Mouse (Mus musculus) MEL (cell line): ENCODE results near the gene Il16. TPM values are rescaled to one million over a fixed set of nuclear protein-coding genes. Genes with fewer than 3 reads are reported as not detected.

ENCODE experiments used
- DNase-seq: peaks from one replicate; pipeline ENCODE4 v3.0.0; 2011; ENCODE audit warnings: low read depth, low spot score
- H3K27ac ChIP-seq: 2 replicates; pipeline ENCODE4 v1.5.1; 2012; ENCODE audit warnings: low read depth, mild to moderate bottlenecking, control low read depth, low read length, moderate library complexity; ENCODE audit not compliant: control insufficient read depth
- H3K27me3 ChIP-seq, 2 experiments: fragments of 150-350 bp in 1 of 2; sonication (generic) in 1 of 2; 2 replicates each; pipeline ENCODE4 v1.6.1; 2012; ENCODE audit warnings: low read length in 2 of 2, mild to moderate bottlenecking in 2 of 2, improper control_type of control experiment in 1 of 2, moderate library complexity in 1 of 2; ENCODE audit not compliant: insufficient read depth in 2 of 2, control insufficient read depth in 1 of 2
- H3K36me3 ChIP-seq, 2 experiments: 2 replicates each; pipeline ENCODE4 v1.6.1; 2012 to 2014; ENCODE audit warnings: low read length in 2 of 2, improper control_type of control experiment in 1 of 2, inconsistent platforms in 1 of 2, mild to moderate bottlenecking in 1 of 2; ENCODE audit not compliant: insufficient read depth in 2 of 2, control insufficient read depth in 1 of 2
- H3K4me1 ChIP-seq, 2 experiments: fragments of 150-350 bp in 1 of 2; sonication (generic) in 1 of 2; 2 replicates each; pipeline ENCODE4 v1.6.1; 2012; ENCODE audit warnings: low read length in 2 of 2, improper control_type of control experiment in 1 of 2, mild to moderate bottlenecking in 1 of 2; ENCODE audit not compliant: insufficient read depth in 2 of 2, control insufficient read depth in 1 of 2
- H3K4me3 ChIP-seq, 2 experiments: fragments of 150-350 bp in 1 of 2; sonication (generic) in 1 of 2; 2 replicates each; pipeline ENCODE4 v1.5.1; 2012; ENCODE audit warnings: low read depth in 2 of 2, low read length in 2 of 2, mild to moderate bottlenecking in 2 of 2, moderate library complexity in 2 of 2, control low read depth in 1 of 2, improper control_type of control experiment in 1 of 2; ENCODE audit not compliant: control insufficient read depth in 1 of 2, insufficient read depth in 1 of 2
- H3K79me2 ChIP-seq: 2 replicates; pipeline ENCODE4 v1.6.1; 2012; ENCODE audit warnings: mild to moderate bottlenecking, low read length, moderate library complexity; ENCODE audit not compliant: control insufficient read depth, poor library complexity, insufficient read depth
- H3K9ac ChIP-seq: 2 replicates; pipeline ENCODE4 v1.6.1; 2012; ENCODE audit warnings: low read depth, mild to moderate bottlenecking, control low read depth, low read length, moderate library complexity; ENCODE audit not compliant: control insufficient read depth, poor library complexity, severe bottlenecking
- H3K9me3 ChIP-seq: fragments of 150-350 bp; sonication (generic); replicated peaks from 2 replicates; pipeline ENCODE4 v1.6.1; 2012; ENCODE audit warnings: mild to moderate bottlenecking, low read length, improper control_type of control experiment, moderate library complexity; ENCODE audit not compliant: insufficient read depth
- CHD1 ChIP-seq: IDR thresholded peaks from 2 replicates; pipeline ENCODE4 v1.6.1; 2012; ENCODE audit warnings: low read depth, mild to moderate bottlenecking, inconsistent platforms, low read length, improper control_type of control experiment
- CHD2 ChIP-seq: IDR thresholded peaks from 2 replicates; pipeline ENCODE4 v1.6.1; 2011; ENCODE audit warnings: low read length, improper control_type of control experiment
- CTCF ChIP-seq, 3 experiments: IDR thresholded peaks in 2 of 3; conservative IDR thresholded peaks in 1 of 3; 2 replicates each; pipeline ENCODE4 v1.5.1; 2011 to 2012; ENCODE audit warnings: low read length in 3 of 3, low read depth in 2 of 3, mild to moderate bottlenecking in 2 of 3, improper control_type of control experiment in 1 of 3, inconsistent platforms in 1 of 3, mixed read lengths in 1 of 3, moderate library complexity in 1 of 3; ENCODE audit not compliant: control insufficient read depth in 1 of 3, insufficient read depth in 1 of 3, poor library complexity in 1 of 3, severe bottlenecking in 1 of 3
- E2F4 ChIP-seq: IDR thresholded peaks from 2 replicates; pipeline ENCODE4 v1.6.1; 2011; ENCODE audit warnings: low read depth, low read length, improper control_type of control experiment, borderline replicate concordance
- HCFC1 ChIP-seq: IDR thresholded peaks from 2 replicates; pipeline ENCODE4 v1.6.1; 2012; ENCODE audit warnings: low read depth, mild to moderate bottlenecking, inconsistent platforms, low read length, improper control_type of control experiment, moderate library complexity
- KAT2A ChIP-seq: conservative IDR thresholded peaks from 2 replicates; pipeline ENCODE4 v1.6.1; 2012; ENCODE audit warnings: low read depth, low read length, improper control_type of control experiment, inconsistent platforms
- MAFK ChIP-seq: IDR thresholded peaks from 2 replicates; pipeline ENCODE4 v1.6.1; 2011; ENCODE audit warnings: low read depth, mild to moderate bottlenecking, low read length, improper control_type of control experiment, borderline replicate concordance
- MAX ChIP-seq: IDR thresholded peaks from 2 replicates; pipeline ENCODE4 v1.6.1; 2011; ENCODE audit warnings: low read length, improper control_type of control experiment
- MEF2A ChIP-seq: IDR thresholded peaks from 2 replicates; pipeline ENCODE4 v1.6.1; 2014; ENCODE audit warnings: low read depth, mild to moderate bottlenecking, inconsistent platforms, low read length, improper control_type of control experiment; ENCODE audit not compliant: poor library complexity, insufficient replicate concordance, severe bottlenecking; ENCODE audit errors: extremely low read depth
- MXI1 ChIP-seq: IDR thresholded peaks from 2 replicates; pipeline ENCODE4 v1.6.1; 2011; ENCODE audit warnings: mild to moderate bottlenecking, low read depth, low read length, improper control_type of control experiment
- MYC ChIP-seq: IDR thresholded peaks from 2 replicates; pipeline ENCODE4 v1.6.1; 2011; ENCODE audit warnings: low read depth, mild to moderate bottlenecking, low read length, improper control_type of control experiment, moderate library complexity
- POLR2AphosphoS2 ChIP-seq: IDR thresholded peaks from 2 replicates; pipeline ENCODE4 v1.6.1; 2011; ENCODE audit warnings: low read length, improper control_type of control experiment
- POLR2AphosphoS5 ChIP-seq: IDR thresholded peaks from 2 replicates; pipeline ENCODE4 v1.6.1; 2012; ENCODE audit warnings: low read depth, borderline replicate concordance, mild to moderate bottlenecking, inconsistent platforms, low read length, moderate library complexity, mixed read lengths
- RAD21 ChIP-seq: IDR thresholded peaks from 2 replicates; pipeline ENCODE4 v1.6.1; 2011; ENCODE audit warnings: mild to moderate bottlenecking, low read depth, low read length, improper control_type of control experiment
- RCOR1 ChIP-seq: IDR thresholded peaks from 2 replicates; pipeline ENCODE4 v1.6.1; 2012; ENCODE audit warnings: low read depth, mild to moderate bottlenecking, inconsistent platforms, low read length, improper control_type of control experiment
- SIN3A ChIP-seq: IDR thresholded peaks from 2 replicates; pipeline ENCODE4 v1.6.1; 2012; ENCODE audit warnings: low read length, improper control_type of control experiment, inconsistent platforms
- SMC3 ChIP-seq: IDR thresholded peaks from 2 replicates; pipeline ENCODE4 v1.6.1; 2011; ENCODE audit warnings: low read depth, low read length, improper control_type of control experiment
- TCF12 ChIP-seq: IDR thresholded peaks from 2 replicates; pipeline ENCODE4 v1.6.1; 2014; ENCODE audit warnings: low read depth, mild to moderate bottlenecking, inconsistent platforms, low read length, improper control_type of control experiment, moderate library complexity
- UBTF ChIP-seq: IDR thresholded peaks from 2 replicates; pipeline ENCODE4 v1.6.1; 2012; ENCODE audit warnings: low read depth, mild to moderate bottlenecking, inconsistent platforms, low read length, improper control_type of control experiment, moderate library complexity, borderline replicate concordance; ENCODE audit not compliant: insufficient read depth
- USF1 ChIP-seq: IDR thresholded peaks from 2 replicates; pipeline ENCODE4 v1.6.1; 2014; ENCODE audit warnings: low read depth, mild to moderate bottlenecking, inconsistent platforms, low read length, improper control_type of control experiment, moderate library complexity
- USF2 ChIP-seq, 2 experiments: IDR thresholded peaks; 2 replicates each; pipeline ENCODE4 v1.6.1; 2011 to 2012; ENCODE audit warnings: improper control_type of control experiment in 2 of 2, low read length in 2 of 2, borderline replicate concordance in 1 of 2, inconsistent platforms in 1 of 2, low read depth in 1 of 2, mild to moderate bottlenecking in 1 of 2; ENCODE audit not compliant: insufficient read depth in 1 of 2
- ZC3H11A ChIP-seq: IDR thresholded peaks from 2 replicates; pipeline ENCODE4 v1.6.1; 2012; ENCODE audit warnings: low read depth, mild to moderate bottlenecking, inconsistent platforms, low read length, improper control_type of control experiment
- ZNF384 ChIP-seq: IDR thresholded peaks from 2 replicates; pipeline ENCODE4 v1.6.1; 2012; ENCODE audit warnings: low read depth, mild to moderate bottlenecking, inconsistent platforms, low read length, improper control_type of control experiment
- polyA plus RNA-seq, 2 experiments: library from polyadenylated mRNA; stranded (reverse) in 1 of 2; unstranded in 1 of 2; fragments of >175 nt in 1 of 2; fragments of >200 nt in 1 of 2; gene quantifications; 2 replicates each; pipeline versions ENCODE4 v1.2.1 to v1.2.4; 2012; ENCODE audit warnings: low replicate concordance in 2 of 2, low read depth in 1 of 2; ENCODE audit not compliant: insufficient read length in 2 of 2, insufficient read depth in 1 of 2, missing spikeins in 1 of 2
- total RNA-seq: library from RNA; depleted of rRNA; stranded (reverse); fragments of 300-350 nt; gene quantifications from 2 replicates; pipeline ENCODE4 v1.2.3, GENCODE M21; 2012

Gene Il16
- total and polyA plus RNA-seq, 3 experiments: 0.04 to 0.10 TPM; not detected in 1

DNA sequence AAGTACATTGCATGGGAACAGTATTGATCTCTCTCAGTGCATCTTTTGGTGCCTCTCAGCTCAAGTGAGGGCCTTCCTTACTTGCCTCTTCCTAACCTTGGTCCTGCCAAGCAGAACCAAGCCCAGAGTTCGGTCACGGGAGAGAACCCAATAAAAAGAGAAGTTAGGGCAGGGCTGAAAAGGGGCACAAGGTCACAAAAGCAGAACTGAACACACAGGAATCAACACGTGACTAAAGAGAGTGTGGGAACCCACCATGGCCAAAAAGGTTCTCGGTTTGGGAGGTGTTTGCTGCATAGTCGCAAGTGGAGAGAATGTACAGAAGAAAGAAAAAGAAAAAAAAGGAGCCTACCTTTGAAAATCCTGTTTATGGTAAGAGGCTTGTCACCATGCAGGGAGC is 100.0 kb downstream of the Il16 start:
- Histone ChIP-seq H3K27me3 (no peaks in the 10 kb centered on the region), H3K4me1 (no peaks in the 10 kb centered on the region), H3K9me3 (no peaks in the 10 kb centered on the region), H3K4me3 (no peak overlapping the region), H3K79me2 (no peaks in the 10 kb centered on the region)
- TF ChIP-seq MEF2A (no peak), POLR2AphosphoS2 (no peak), MAX (no peak), SIN3A (no peak), USF1 (peak; percentile 66; the same call in 1 of the 2 replicates)
- TF ChIP-seq, all 39 proteins: peak for 1
- DNase-seq: no peak
- Histone ChIP-seq H3K27ac (no peak overlapping the region), H3K36me3 (no peaks in the 10 kb centered on the region), H3K9ac (no peak overlapping the region)

DNA sequence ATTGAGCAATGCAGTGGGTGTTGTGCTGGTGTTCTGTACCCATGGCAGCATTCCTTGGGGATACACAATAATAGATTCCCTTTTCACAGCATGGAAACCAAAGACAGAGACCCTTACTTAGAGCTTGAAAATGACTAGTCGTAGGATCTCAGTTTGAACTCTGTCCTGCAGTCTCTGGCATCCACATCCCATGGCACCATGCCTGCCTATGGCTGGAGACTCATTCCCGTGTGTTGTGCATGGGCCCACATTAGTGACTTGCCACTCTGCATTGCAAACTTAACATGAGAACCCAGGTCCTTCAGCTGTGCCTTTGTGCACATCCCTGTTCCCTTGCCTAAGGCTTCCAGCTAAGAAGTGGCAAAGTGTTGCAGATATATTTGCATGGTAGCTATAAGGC is 100.8 kb downstream of the Il16 start:
- Histone ChIP-seq H3K9ac (no peak overlapping the region), H3K4me1 (no peaks in the 10 kb centered on the region), H3K36me3 (no peaks in the 10 kb centered on the region), H3K79me2 (no peaks in the 10 kb centered on the region), H3K27ac (no peak overlapping the region), H3K9me3 (no peaks in the 10 kb centered on the region), H3K27me3 (no peaks in the 10 kb centered on the region), H3K4me3 (no peak overlapping the region)
- DNase-seq: no peak
- TF ChIP-seq RCOR1: no peak
- TF ChIP-seq CTCF (IDR thresholded peaks at IDR 0.05 in 2 of 3, conservative IDR thresholded peaks at IDR 0.05 in 1 of 3; ENCODE audit: control insufficient read depth in 1 of 3, insufficient read depth in 1 of 3, low read depth in 2 of 3, low read length in 3 of 3, poor library complexity in 1 of 3, severe bottlenecking in 1 of 3): no peak
- TF ChIP-seq ZNF384: no peak
- TF ChIP-seq HCFC1: no peak
- no peak for TF ChIP-seq MAFK
- TF ChIP-seq MEF2A: no peak
- no peak for TF ChIP-seq CHD1
- TF ChIP-seq MYC: no peak
- no peak for TF ChIP-seq E2F4
- no peak for TF ChIP-seq MAX
- no peak for TF ChIP-seq KAT2A
- no peak for TF ChIP-seq RAD21

DNA sequence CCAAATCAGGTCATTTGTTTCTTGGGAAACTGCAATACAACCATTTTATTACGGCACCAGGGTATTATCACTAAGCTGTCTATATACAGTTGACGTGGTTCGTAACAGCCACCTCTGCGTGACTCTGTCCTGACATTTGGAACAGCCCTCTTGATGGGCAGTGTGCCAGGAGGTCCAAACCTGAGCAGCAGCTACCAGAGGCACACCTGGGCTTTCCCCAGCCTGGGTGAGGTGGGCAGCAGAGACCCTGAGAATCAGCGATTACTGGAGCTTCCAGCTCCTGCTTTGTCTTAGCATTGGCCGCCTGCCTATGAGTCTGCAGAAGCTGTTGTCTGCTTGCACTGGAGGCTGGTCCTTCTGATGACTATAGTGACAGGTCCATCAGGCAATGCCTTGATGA is 101.9 kb downstream of the Il16 start:
- Histone ChIP-seq H3K36me3 (no peaks in the 10 kb centered on the region), H3K9me3 (no peaks in the 10 kb centered on the region), H3K4me3 (no peak overlapping the region), H3K27ac (no peak overlapping the region), H3K27me3 (no peaks in the 10 kb centered on the region), H3K79me2 (no peaks in the 10 kb centered on the region), H3K4me1 (no peaks in the 10 kb centered on the region), H3K9ac (no peak overlapping the region)
- no peak for DNase-seq
- TF ChIP-seq KAT2A (no peak), RAD21 (no peak), CHD2 (no peak), MXI1 (no peak), USF2 (IDR thresholded peaks at IDR 0.05; ENCODE audit: borderline replicate concordance in 1 of 2, insufficient read depth in 1 of 2, low read depth in 1 of 2, low read length in 2 of 2) (no peak), TCF12 (no peak), POLR2AphosphoS5 (no peak), SMC3 (no peak), ZC3H11A (no peak), POLR2AphosphoS2 (no peak), UBTF (no peak)
